Mouse (Mus musculus): ENCODE measurements around the gene Kdm7a.

- TF ChIP-seq POLR2A (IDR thresholded peaks at IDR 0.05; ENCODE audit: low read depth, low read length), result no peak
- TF ChIP-seq CTCF (IDR thresholded peaks at IDR 0.05; ENCODE audit: extremely low read depth, insufficient read length, insufficient replicate concordance, low read depth, low read length), result no peak
Observed at GRCm38 (mm10) chr6:39146041-39146440, 60.5 kb downstream of the Kdm7a start.
